Mouse (Mus musculus): Measurements from ENCODE around the gene Mia3. TPM values are rescaled to one million over a fixed set of nuclear protein-coding genes. Genes with fewer than 3 reads are reported as not detected.

Mia3 gene
- polyA plus RNA-seq, 3 experiments from 2014 or later, result 90.7 to 111 (median 99.2) TPM

Other genes starting within 250 kb of the Mia3 start
- gene Disp1, start 148.0 kb downstream of the Mia3 start, polyA plus RNA-seq (2017; shearing (Covaris generic)), result 1 to 10 TPM; 4.2 to 6.9 (median 4.8) TPM
- gene Aida, start 73.0 kb downstream of the Mia3 start, polyA plus RNA-seq (2017; shearing (Covaris generic)), result 10 to 100 TPM; 13.2 to 20.9 (median 15.5) TPM
- 10 to 100 TPM; 37.5 to 49.5 (median 40.4) TPM for gene Brox, start 72.3 kb downstream of the Mia3 start, polyA plus RNA-seq (2017; shearing (Covaris generic))
- gene Taf1a, start 19.4 kb upstream of the Mia3 start, polyA plus RNA-seq (2017; shearing (Covaris generic)), result 10 to 100 TPM; 18.4 to 37.0 (median 31.4) TPM
- under 1 TPM in 1 of 3 experiments, not detected in 2; 0.15 TPM for gene Hhipl2, start 48.7 kb upstream of the Mia3 start, polyA plus RNA-seq (2017; shearing (Covaris generic))

Measured in inflammation-experienced regulatory T-cells, adult 6 months (primary cell).